Mouse (Mus musculus): ENCODE results near the gene Stoml3.

The Stoml3 gene

GRCm38 (mm10) chr3:53488353-53488752 lies at the start of gene Stoml3:
Stoml3 (plus strand) TSS chr3:53488653.
- no peak for DNase-seq

GRCm38 (mm10) chr3:53445540-53445939 lies 42.9 kb upstream of the Stoml3 start:
- no peak for DNase-seq

- no peak for DNase-seq
Measured at GRCm38 (mm10) chr3:53446801-53447200, 41.7 kb upstream of the Stoml3 start.

- peak; percentile 72 to 87 for DNase-seq
Measured at GRCm38 (mm10) chr3:53448208-53448607, 40.2 kb upstream of the Stoml3 start.

GRCm38 (mm10) chr3:53450666-53451065 lies 37.8 kb upstream of the Stoml3 start:
- DNase-seq, result peak; percentile 57 to 62

GRCm38 (mm10) chr3:53452351-53452750 lies 36.1 kb upstream of the Stoml3 start:
- DNase-seq, result peak in 1 of 2 experiments; percentile 0

- no peak for DNase-seq
Measured at GRCm38 (mm10) chr3:53453346-53453745, 35.1 kb upstream of the Stoml3 start.

- DNase-seq, result no peak
Measured at GRCm38 (mm10) chr3:53454005-53454404, 34.4 kb upstream of the Stoml3 start.

GRCm38 (mm10) chr3:53454561-53454960 lies 33.9 kb upstream of the Stoml3 start:
- no peak for DNase-seq

GRCm38 (mm10) chr3:53454984-53455383 lies 33.5 kb upstream of the Stoml3 start:
- DNase-seq, result no peak

GRCm38 (mm10) chr3:53457750-53458149 lies 30.7 kb upstream of the Stoml3 start:
- no peak for DNase-seq

GRCm38 (mm10) chr3:53460106-53460505 lies 28.3 kb upstream of the Stoml3 start:
- no peak for DNase-seq

GRCm38 (mm10) chr3:53462701-53463045 lies 25.8 kb upstream of the Stoml3 start:
- DNase-seq, result no peak

GRCm38 (mm10) chr3:53463046-53463764 lies 25.2 kb upstream of the Stoml3 start, which contains the start of the genes Nhlrc3 and Proser1:
Nhlrc3 (minus strand) TSS chr3:53463332.
Proser1 (plus strand) TSS chr3:53463666.
- peak; percentile 96 to 98 for DNase-seq

- no peak for DNase-seq
Measured at GRCm38 (mm10) chr3:53463765-53464114, 24.7 kb upstream of the Stoml3 start.

GRCm38 (mm10) chr3:53464146-53464698 lies 24.2 kb upstream of the Stoml3 start:
- DNase-seq, result peak in 1 of 2 experiments; percentile 38

GRCm38 (mm10) chr3:53465330-53465729 lies 23.1 kb upstream of the Stoml3 start:
- DNase-seq, result no peak

- peak in 1 of 2 experiments; percentile 26 for DNase-seq
Measured at GRCm38 (mm10) chr3:53466481-53466880, 22.0 kb upstream of the Stoml3 start.

GRCm38 (mm10) chr3:53467356-53467755 lies 21.1 kb upstream of the Stoml3 start:
- DNase-seq, result no peak

GRCm38 (mm10) chr3:53469650-53470049 lies 18.8 kb upstream of the Stoml3 start:
- no peak for DNase-seq

- no peak for DNase-seq
Measured at GRCm38 (mm10) chr3:53472061-53472460, 16.4 kb upstream of the Stoml3 start.

- DNase-seq, result no peak
Measured at GRCm38 (mm10) chr3:53474179-53474578, 14.3 kb upstream of the Stoml3 start.

- peak; percentile 80 to 82 for DNase-seq
Measured at GRCm38 (mm10) chr3:53475889-53476288, 12.6 kb upstream of the Stoml3 start.

GRCm38 (mm10) chr3:53477468-53477867 lies 11.0 kb upstream of the Stoml3 start:
- DNase-seq, result peak; percentile 81 to 86
